Mouse (Mus musculus): ENCODE measurements around the gene Lpgat1.

DNA sequence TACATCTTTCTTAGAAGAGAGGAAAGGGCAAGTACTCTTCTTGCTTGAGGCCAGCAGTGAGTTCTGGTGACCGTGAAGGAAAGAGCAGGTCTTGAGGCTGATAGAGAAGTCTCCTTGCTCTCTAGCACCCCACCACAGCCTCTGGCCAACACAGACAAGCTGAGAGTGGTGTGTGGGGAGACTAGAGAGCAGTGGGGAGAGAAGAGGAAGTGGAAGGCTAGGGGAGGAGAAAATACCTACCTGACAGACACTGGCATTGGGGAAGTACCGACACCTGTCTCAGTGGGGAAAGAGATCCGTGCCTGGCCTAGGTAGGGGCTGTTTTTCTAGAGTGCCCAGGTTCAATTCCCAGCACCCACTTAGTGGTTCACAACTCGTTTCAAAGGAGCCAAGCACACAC is 96.6 kb downstream of the Lpgat1 start:
- no peak for TF ChIP-seq POLR2A (IDR thresholded peaks at IDR 0.05; ENCODE audit: low read depth, low read length)
- 0 out of 2 replicates have a peak, but pooled peaks have one; percentile 7 for TF ChIP-seq CTCF (IDR thresholded peaks at IDR 0.05; ENCODE audit: extremely low read depth, insufficient read depth, insufficient read length, insufficient replicate concordance)

Measured in spleen, adult 2 months (tissue).